23 mouse cellular contexts compared by ENCODE assay signal in genomic region chr12:52079296-52079695, GRCm38 (mm10). TPM values are rescaled to one million over a fixed set of nuclear protein-coding genes. Genes with fewer than 3 reads are reported as not detected.
ATAC-seq lines count a peak whose summit lies in the region.
"Not testable (repeated sequence)": the region's sequence is repeated elsewhere in the genome, so short reads cannot be mapped to it uniquely, and the experiment has no call there.
"Had no signal": no experiment of that assay in that cellular context is flagged by ENCODE, and none has a peak within 500 bp of the region (broad histone marks: within the 10 kb centered on the region; RNA-seq: fewer than 3 reads in every experiment).

No protein-coding gene starts in this region.

- not testable (repeated sequence) for H3K27ac ChIP-seq in kidney, embryonic 14.5 days (ENCODE audit: low read depth, low read length); kidney, embryonic 16.5 days (ENCODE audit: low read length); liver, embryonic 12.5 days; midbrain, embryonic 12.5 days (replicated peaks)

- peak; percentile 47 for ATAC-seq in common myeloid progenitor, adult 5-6 weeks (replicated peaks; ENCODE audit: low read depth, poor library complexity, severe bottlenecking)
- ATAC-seq in granulocyte monocyte progenitor cell, adult 5-6 weeks (replicated peaks; ENCODE audit: poor library complexity, severe bottlenecking), result peak; percentile 22; the same call in 1 of the 2 replicates
- ATAC-seq in kidney, embryonic 14.5 days (ENCODE audit: low FRiP score, low TSS enrichment), result peak; percentile 46; the same call in 1 of the 2 replicates
- ATAC-seq in kidney, embryonic 16.5 days (ENCODE audit: low FRiP score, low TSS enrichment), result peak; percentile 74
- ATAC-seq in liver, embryonic 12.5 days, result peak; percentile 40; the same call in 1 of the 2 replicates
- ATAC-seq in megakaryocyte progenitor cell, adult 5-6 weeks (replicated peaks; ENCODE audit: poor library complexity), result 0 out of 2 replicates have a peak, but pooled peaks have one; percentile 26
- ATAC-seq in midbrain, embryonic 12.5 days (ENCODE audit: low FRiP score, low read depth), result peak; percentile 44; the same call in 1 of the 2 replicates
- ATAC-seq in neutrophil, adult 5-6 weeks (ENCODE audit: extremely low read depth, insufficient number of reproducible peaks, low FRiP score, poor library complexity, severe bottlenecking), result 0 out of 2 replicates have a peak, but pooled peaks have one; percentile 39

- H3K27me3 ChIP-seq in kidney, embryonic 14.5 days (ENCODE audit: control insufficient read depth, insufficient read depth, low read length); kidney, embryonic 16.5 days (ENCODE audit: insufficient read depth, low read length); liver, embryonic 12.5 days (replicated peaks); midbrain, embryonic 12.5 days: not testable (repeated sequence)

- H3K9ac ChIP-seq in kidney, embryonic 14.5 days (ENCODE audit: low read depth, low read length); kidney, embryonic 16.5 days (replicated peaks; ENCODE audit: low read length); liver, embryonic 12.5 days; midbrain, embryonic 12.5 days (replicated peaks): not testable (repeated sequence)

- H3K4me1 ChIP-seq in kidney, embryonic 14.5 days (ENCODE audit: control insufficient read depth, insufficient read depth, low read length); kidney, embryonic 16.5 days (ENCODE audit: insufficient read depth, low read length); liver, embryonic 12.5 days; midbrain, embryonic 12.5 days: not testable (repeated sequence)

- H3K4me2 ChIP-seq in kidney, embryonic 14.5 days (replicated peaks; ENCODE audit: low read depth, low read length); kidney, embryonic 16.5 days (replicated peaks; ENCODE audit: low read depth, low read length); liver, embryonic 12.5 days; midbrain, embryonic 12.5 days (replicated peaks): not testable (repeated sequence)

- not testable (repeated sequence) for H3K36me3 ChIP-seq in kidney, embryonic 14.5 days (ENCODE audit: control insufficient read depth, insufficient read depth, low read length); kidney, embryonic 16.5 days (ENCODE audit: insufficient read depth, low read length); liver, embryonic 12.5 days; midbrain, embryonic 12.5 days

- not testable (repeated sequence) for H3K4me3 ChIP-seq in kidney, embryonic 14.5 days (ENCODE audit: low read length); kidney, embryonic 16.5 days (ENCODE audit: low read length); liver, embryonic 12.5 days; midbrain, embryonic 12.5 days

- WGBS in kidney, embryonic 14.5 days, result no CpG with 5 or more reads among the region's 3 CpGs
- no CpG with 5 or more reads among the region's 3 CpGs for WGBS in kidney, embryonic 16.5 days
- WGBS in liver, embryonic 12.5 days (ENCODE audit: insufficient replicate concordance), result 17% methylated on average over 1 of the region's 3 CpGs
- WGBS in midbrain, embryonic 12.5 days, result 67% methylated on average over 1 of the region's 3 CpGs

- not testable (repeated sequence) for H3K9me3 ChIP-seq in kidney, embryonic 14.5 days (ENCODE audit: control insufficient read depth, low read length); kidney, embryonic 16.5 days (ENCODE audit: low read length); liver, embryonic 12.5 days (replicated peaks); midbrain, embryonic 12.5 days

RNA-seq across cellular contexts. Expression of gene Nubpl, which starts 18.2 kb away (rescaled TPM):
- total RNA-seq in common myeloid progenitor, adult 5-6 weeks (2017), result 4.4 and 4.5 TPM in 2 replicates
- 5.3 and 6.4 TPM in 2 replicates for total RNA-seq in granulocyte monocyte progenitor cell, adult 5-6 weeks (2014; fragmentation: Nextera tagmentation)
- total RNA-seq in granulocyte monocyte progenitor cell, adult 5-6 weeks (2017), result 4.6 and 7.4 TPM in 2 replicates
- polyA plus RNA-seq in kidney, embryonic 14.5 days (2014; fragmentation: Nextera tagmentation; extraction: Ambion mirVana), result 18.9 and 19.2 TPM in 2 replicates
- polyA plus RNA-seq in kidney, embryonic 16.5 days (2015; fragmentation: Nextera tagmentation; extraction: Ambion mirVana), result 16.6 and 16.8 TPM in 2 replicates
- 7.0 and 7.6 TPM in 2 replicates for polyA plus RNA-seq in liver, embryonic 12.5 days (2016; fragmentation: Nextera tagmentation; extraction: Ambion mirVana)
- 8.6 and 10.3 TPM in 2 replicates for total RNA-seq in megakaryocyte progenitor cell, adult 5-6 weeks (2015)
- total RNA-seq in megakaryocyte progenitor cell, adult 5-6 weeks (2017), result 2.8 and 4.2 TPM in 2 replicates
- polyA plus RNA-seq in midbrain, embryonic 12.5 days (2016; fragmentation: Nextera tagmentation; extraction: Ambion mirVana), result 11.5 and 12.9 TPM in 2 replicates
- 2.6 and 6.1 TPM in 2 replicates for total RNA-seq in neutrophil, adult 5-6 weeks (2017)

RNA-seq across cellular contexts. Expression of gene Gpr33, which starts 51.4 kb away (rescaled TPM):
- not detected in 2 replicates for total RNA-seq in common myeloid progenitor, adult 5-6 weeks (2017)
- total RNA-seq in granulocyte monocyte progenitor cell, adult 5-6 weeks (2014; fragmentation: Nextera tagmentation), result not detected in 2 replicates
- not detected in 2 replicates for total RNA-seq in granulocyte monocyte progenitor cell, adult 5-6 weeks (2017)
- polyA plus RNA-seq in kidney, embryonic 14.5 days (2014; fragmentation: Nextera tagmentation; extraction: Ambion mirVana), result not detected in 2 replicates
- polyA plus RNA-seq in kidney, embryonic 16.5 days (2015; fragmentation: Nextera tagmentation; extraction: Ambion mirVana), result not detected in 2 replicates
- not detected in 2 replicates for polyA plus RNA-seq in liver, embryonic 12.5 days (2016; fragmentation: Nextera tagmentation; extraction: Ambion mirVana)
- total RNA-seq in megakaryocyte progenitor cell, adult 5-6 weeks (2015), result not detected in 2 replicates
- not detected in 2 replicates for total RNA-seq in megakaryocyte progenitor cell, adult 5-6 weeks (2017)
- polyA plus RNA-seq in midbrain, embryonic 12.5 days (2016; fragmentation: Nextera tagmentation; extraction: Ambion mirVana), result not detected in 2 replicates
- not detected in 2 replicates for total RNA-seq in neutrophil, adult 5-6 weeks (2017)
- total RNA-seq: adrenal gland, adult 8-10 months; adrenal gland, postnatal 14 days; adrenal gland, postnatal 36 days; CH12.LX had no signal
- polyA plus RNA-seq: activated CD4-positive, CD25-positive, alpha-beta regulatory T cell, adult 4 months; CD4-positive, CD25-positive, alpha-beta regulatory T cell, adult 4 months; cerebellum, adult 2 months; embryonic facial prominence, embryonic 11.5 days; embryonic facial prominence, embryonic 13.5 days; embryonic facial prominence, embryonic 15.5 days; forebrain, embryonic 11.5 days; forebrain, embryonic 13.5 days; forebrain, embryonic 15.5 days; G1E; Patski had no signal

Comparison
In these comparisons a context has a peak if more than half of its experiments do, and no peak if none do; other contexts are left out.
1. ATAC-seq: peak in every context shown above with its lines; median percentile 74 in kidney, embryonic 16.5 days; 47 in common myeloid progenitor, adult 5-6 weeks; 46 in kidney, embryonic 14.5 days; 44 in midbrain, embryonic 12.5 days; 40 in liver, embryonic 12.5 days; 39 in neutrophil, adult 5-6 weeks; 26 in megakaryocyte progenitor cell, adult 5-6 weeks; 22 in granulocyte monocyte progenitor cell, adult 5-6 weeks.